Mouse (Mus musculus): ENCODE measurements around the gene Rufy1. TPM values are rescaled to one million over a fixed set of nuclear protein-coding genes. Genes with fewer than 3 reads are reported as not detected.
"Not testable (repeated sequence)": the region's sequence is repeated elsewhere in the genome, so short reads cannot be mapped to it uniquely, and the experiment has no call there.

Gene Rufy1
- polyA plus RNA-seq, 1 experiment from 2014 or later, result 21.6 TPM

GRCm38 (mm10) chr11:50457111-50457911 is 26.4 kb upstream of the Rufy1 start:
- Histone ChIP-seq H3K4me2 (ENCODE audit: low read length) (peak overlapping the region; percentile 6; the same call in 1 of the 2 replicates), H3K36me3 (ENCODE audit: control insufficient read depth, insufficient read depth, low read length) (no peaks in the 10 kb centered on the region), H3K27me3 (replicated peaks; ENCODE audit: control insufficient read depth, insufficient read depth, low read length) (0 out of 2 replicates have a peak, but pooled peaks cover 3% of the 10 kb centered on the region), H3K4me3 (ENCODE audit: low read depth, low read length) (no peak overlapping the region), H3K4me1 (replicated peaks; ENCODE audit: control insufficient read depth, insufficient read depth, low read length) (peaks cover 8% of the 10 kb centered on the region; the same call in 1 of the 2 replicates), H3K27ac (ENCODE audit: low read depth) (no peak overlapping the region), H3K9ac (ENCODE audit: low read length) (no peak overlapping the region), H3K9me3 (ENCODE audit: control insufficient read depth, low read length) (no peaks in the 10 kb centered on the region)
- ATAC-seq (replicated peaks; ENCODE audit: low FRiP score, low TSS enrichment, low read depth) (0 out of 2 replicates have a peak, but pooled peaks have one; percentile 40), DNase-seq (ENCODE audit: low spot score) (no peak)
- 10% methylated on average over 26 of the region's 26 CpGs for WGBS

GRCm38 (mm10) chr11:50456455-50456854 is 25.5 kb upstream of the Rufy1 start:
- H3K36me3 ChIP-seq (ENCODE audit: control insufficient read depth, insufficient read depth, low read length), result no peaks in the 10 kb centered on the region
- H3K4me2 ChIP-seq (ENCODE audit: low read length), result no peak overlapping the region
- H3K4me3 ChIP-seq (ENCODE audit: low read depth, low read length), result no peak overlapping the region
- ATAC-seq (replicated peaks; ENCODE audit: low FRiP score, low TSS enrichment, low read depth) (no peak), DNase-seq (ENCODE audit: low spot score) (no peak)
- H3K9ac ChIP-seq (ENCODE audit: low read length), result no peak overlapping the region
- 0 out of 2 replicates have a peak, but pooled peaks cover 3% of the 10 kb centered on the region for H3K27me3 ChIP-seq (replicated peaks; ENCODE audit: control insufficient read depth, insufficient read depth, low read length)
- H3K9me3 ChIP-seq (ENCODE audit: control insufficient read depth, low read length), result no peaks in the 10 kb centered on the region
- H3K27ac ChIP-seq (ENCODE audit: low read depth), result no peak overlapping the region
- peaks cover 8% of the 10 kb centered on the region; the same call in 1 of the 2 replicates for H3K4me1 ChIP-seq (replicated peaks; ENCODE audit: control insufficient read depth, insufficient read depth, low read length)
- 55% methylated on average over 7 of the region's 7 CpGs for WGBS

- Histone ChIP-seq H3K27ac (ENCODE audit: low read depth) (no peak overlapping the region), H3K4me1 (replicated peaks; ENCODE audit: control insufficient read depth, insufficient read depth, low read length) (peaks cover 8% of the 10 kb centered on the region; the same call in 1 of the 2 replicates), H3K9me3 (ENCODE audit: control insufficient read depth, low read length) (no peaks in the 10 kb centered on the region), H3K36me3 (ENCODE audit: control insufficient read depth, insufficient read depth, low read length) (no peaks in the 10 kb centered on the region), H3K4me2 (ENCODE audit: low read length) (no peak overlapping the region), H3K9ac (ENCODE audit: low read length) (no peak overlapping the region), H3K4me3 (ENCODE audit: low read depth, low read length) (no peak overlapping the region), H3K27me3 (replicated peaks; ENCODE audit: control insufficient read depth, insufficient read depth, low read length) (0 out of 2 replicates have a peak, but pooled peaks cover 3% of the 10 kb centered on the region)
- DNase-seq (ENCODE audit: low spot score) (no peak), ATAC-seq (replicated peaks; ENCODE audit: low FRiP score, low TSS enrichment, low read depth) (no peak)
- WGBS, result 66% methylated on average over 6 of the region's 6 CpGs
Observed at GRCm38 (mm10) chr11:50454934-50455333, 24.0 kb upstream of the Rufy1 start.

GRCm38 (mm10) chr11:50450236-50450635 is 19.3 kb upstream of the Rufy1 start:
- no peak for ATAC-seq (replicated peaks; ENCODE audit: low FRiP score, low TSS enrichment, low read depth)
- Histone ChIP-seq H3K4me1 (replicated peaks; ENCODE audit: control insufficient read depth, insufficient read depth, low read length) (no peaks in the 10 kb centered on the region), H3K9ac (ENCODE audit: low read length) (no peak overlapping the region), H3K27ac (ENCODE audit: low read depth) (no peak overlapping the region), H3K9me3 (ENCODE audit: control insufficient read depth, low read length) (no peaks in the 10 kb centered on the region), H3K4me2 (ENCODE audit: low read length) (no peak overlapping the region), H3K27me3 (replicated peaks; ENCODE audit: control insufficient read depth, insufficient read depth, low read length) (no peaks in the 10 kb centered on the region), H3K36me3 (ENCODE audit: control insufficient read depth, insufficient read depth, low read length) (no peaks in the 10 kb centered on the region), H3K4me3 (ENCODE audit: low read depth, low read length) (no peak overlapping the region)
- WGBS, result 76% methylated on average over 9 of the region's 9 CpGs
- no peak for DNase-seq (ENCODE audit: low spot score)

GRCm38 (mm10) chr11:50448163-50448562 is 17.2 kb upstream of the Rufy1 start:
- not testable (repeated sequence) for H3K27ac ChIP-seq (ENCODE audit: low read depth); DNase-seq (ENCODE audit: low spot score); H3K4me1 ChIP-seq (replicated peaks; ENCODE audit: control insufficient read depth, insufficient read depth, low read length); H3K27me3 ChIP-seq (replicated peaks; ENCODE audit: control insufficient read depth, insufficient read depth, low read length); H3K36me3 ChIP-seq (ENCODE audit: control insufficient read depth, insufficient read depth, low read length); H3K9me3 ChIP-seq (ENCODE audit: control insufficient read depth, low read length); H3K4me3 ChIP-seq (ENCODE audit: low read depth, low read length); H3K4me2 ChIP-seq (ENCODE audit: low read length); H3K9ac ChIP-seq (ENCODE audit: low read length); ATAC-seq (replicated peaks; ENCODE audit: low FRiP score, low TSS enrichment, low read depth)
- WGBS, result 44% methylated on average over 7 of the region's 8 CpGs

- Histone ChIP-seq H3K9ac (ENCODE audit: low read length) (no peak overlapping the region), H3K27me3 (replicated peaks; ENCODE audit: control insufficient read depth, insufficient read depth, low read length) (no peaks in the 10 kb centered on the region), H3K36me3 (ENCODE audit: control insufficient read depth, insufficient read depth, low read length) (no peaks in the 10 kb centered on the region), H3K4me1 (replicated peaks; ENCODE audit: control insufficient read depth, insufficient read depth, low read length) (no peaks in the 10 kb centered on the region), H3K4me3 (ENCODE audit: low read depth, low read length) (no peak overlapping the region), H3K4me2 (ENCODE audit: low read length) (no peak overlapping the region), H3K27ac (ENCODE audit: low read depth) (no peak overlapping the region), H3K9me3 (ENCODE audit: control insufficient read depth, low read length) (no peaks in the 10 kb centered on the region)
- DNase-seq (ENCODE audit: low spot score), result no peak
- 70% methylated on average over 5 of the region's 5 CpGs for WGBS
- ATAC-seq (replicated peaks; ENCODE audit: low FRiP score, low TSS enrichment, low read depth), result 0 out of 2 replicates have a peak, but pooled peaks have one; percentile 27
Observed at GRCm38 (mm10) chr11:50443259-50444065, 12.5 kb upstream of the Rufy1 start.

- H3K36me3 ChIP-seq (ENCODE audit: control insufficient read depth, insufficient read depth, low read length), result no peaks in the 10 kb centered on the region
- no peaks in the 10 kb centered on the region for H3K27me3 ChIP-seq (replicated peaks; ENCODE audit: control insufficient read depth, insufficient read depth, low read length)
- WGBS, result 53% methylated on average over 9 of the region's 9 CpGs
- no peaks in the 10 kb centered on the region for H3K9me3 ChIP-seq (ENCODE audit: control insufficient read depth, low read length)
- no peak overlapping the region for H3K27ac ChIP-seq (ENCODE audit: low read depth)
- DNase-seq (ENCODE audit: low spot score) (no peak), ATAC-seq (replicated peaks; ENCODE audit: low FRiP score, low TSS enrichment, low read depth) (no peak)
- H3K4me2 ChIP-seq (ENCODE audit: low read length), result no peak overlapping the region
- H3K9ac ChIP-seq (ENCODE audit: low read length), result no peak overlapping the region
- no peaks in the 10 kb centered on the region for H3K4me1 ChIP-seq (replicated peaks; ENCODE audit: control insufficient read depth, insufficient read depth, low read length)
- H3K4me3 ChIP-seq (ENCODE audit: low read depth, low read length), result no peak overlapping the region
Observed at GRCm38 (mm10) chr11:50441637-50442036, 10.7 kb upstream of the Rufy1 start.

GRCm38 (mm10) chr11:50440691-50441090 is 9.8 kb upstream of the Rufy1 start:
- H3K9me3 ChIP-seq (ENCODE audit: control insufficient read depth, low read length), result no peaks in the 10 kb centered on the region
- no peak for ATAC-seq (replicated peaks; ENCODE audit: low FRiP score, low TSS enrichment, low read depth)
- H3K36me3 ChIP-seq (ENCODE audit: control insufficient read depth, insufficient read depth, low read length), result no peaks in the 10 kb centered on the region
- no peaks in the 10 kb centered on the region for H3K4me1 ChIP-seq (replicated peaks; ENCODE audit: control insufficient read depth, insufficient read depth, low read length)
- H3K4me3 ChIP-seq (ENCODE audit: low read depth, low read length), result no peak overlapping the region
- 84% methylated on average over 6 of the region's 6 CpGs for WGBS
- no peaks in the 10 kb centered on the region for H3K27me3 ChIP-seq (replicated peaks; ENCODE audit: control insufficient read depth, insufficient read depth, low read length)
- H3K27ac ChIP-seq (ENCODE audit: low read depth), result no peak overlapping the region
- DNase-seq (ENCODE audit: low spot score), result no peak
- no peak overlapping the region for H3K9ac ChIP-seq (ENCODE audit: low read length)
- H3K4me2 ChIP-seq (ENCODE audit: low read length), result no peak overlapping the region
